Mouse (Mus musculus): ENCODE measurements at regions not wholly inside any gene's neighbourhood (a gene's known extent, or its start where the extent isn't known, plus 50 kb on each side); places are given as distances from the start of the nearest gene placed in this dataset.

DNA sequence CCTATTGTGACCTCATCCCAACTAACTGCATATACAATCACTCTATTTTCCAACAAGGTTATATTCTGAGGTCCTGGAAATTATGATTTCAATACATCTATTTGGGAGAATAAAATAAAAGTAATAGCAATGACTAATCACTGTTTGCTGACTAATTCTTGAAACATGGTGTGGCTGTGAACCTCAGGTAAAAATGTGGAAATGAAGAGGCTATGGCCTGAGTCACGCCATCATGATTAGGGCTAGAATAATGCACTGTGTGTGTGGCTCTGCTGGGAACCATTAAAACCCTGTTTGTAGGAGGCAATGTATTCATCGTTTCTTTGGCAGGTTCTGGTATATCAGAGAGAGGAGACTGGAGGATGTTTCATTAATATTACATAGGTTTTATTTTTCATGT, 179.7 kb upstream of the Mbnl1 start:
- Histone ChIP-seq H3K4me3 (ENCODE audit: insufficient read depth, low read length) (no peak overlapping the region), H3K27ac (ENCODE audit: insufficient read depth, low read length) (no peak overlapping the region), H3K4me1 (ENCODE audit: control insufficient read depth, insufficient read depth, low read length) (no peaks in the 10 kb centered on the region)
- no peak for TF ChIP-seq CTCF (IDR thresholded peaks at IDR 0.05; ENCODE audit: extremely low read depth, insufficient read depth, low read length)
- no peak for TF ChIP-seq POLR2A (IDR thresholded peaks at IDR 0.05; ENCODE audit: extremely low read depth, insufficient read depth, low read length)

DNA sequence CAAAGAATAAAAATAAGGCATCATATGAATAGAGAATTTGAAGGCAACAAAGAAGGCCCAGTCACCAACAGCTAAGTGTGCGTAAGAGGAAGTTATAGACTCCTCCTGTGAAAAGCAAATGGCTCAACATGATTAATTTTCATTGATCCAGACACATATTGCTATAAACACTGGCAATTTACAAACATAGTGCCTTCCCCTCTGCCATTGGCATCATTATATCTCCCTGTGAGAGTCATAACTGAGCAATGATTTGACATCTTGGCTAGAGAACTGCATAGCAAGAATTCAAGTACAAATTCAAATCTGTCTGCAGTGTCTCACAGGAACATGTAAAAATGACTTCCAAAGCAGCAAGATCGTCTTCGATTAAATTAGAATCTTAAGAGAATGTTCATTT, 167.2 kb upstream of the Mbnl1 start:
- Histone ChIP-seq H3K27ac (ENCODE audit: insufficient read depth, low read length) (no peak overlapping the region), H3K4me3 (ENCODE audit: insufficient read depth, low read length) (no peak overlapping the region), H3K4me1 (ENCODE audit: control insufficient read depth, insufficient read depth, low read length) (no peaks in the 10 kb centered on the region)
- TF ChIP-seq CTCF (IDR thresholded peaks at IDR 0.05; ENCODE audit: extremely low read depth, insufficient read depth, low read length) (no peak), POLR2A (IDR thresholded peaks at IDR 0.05; ENCODE audit: extremely low read depth, insufficient read depth, low read length) (no peak)

DNA sequence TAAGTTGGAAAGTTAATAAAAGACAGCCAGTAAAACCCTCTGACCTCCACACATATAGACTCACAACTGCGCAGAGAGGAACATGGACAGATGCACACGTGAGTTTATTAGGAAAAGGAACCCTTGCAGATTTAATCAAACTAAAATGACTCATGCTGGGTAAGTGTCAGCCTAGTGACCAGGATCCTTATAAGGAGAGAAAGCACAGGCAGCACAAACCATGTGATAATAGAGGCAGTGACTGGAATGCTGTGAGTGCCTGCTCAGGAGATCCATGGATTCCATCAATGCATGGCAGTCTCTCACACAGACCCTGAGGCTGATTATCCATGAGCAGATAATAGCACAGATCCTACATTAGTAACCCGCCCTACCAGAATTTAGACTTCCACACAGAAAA, 162.2 kb upstream of the Mbnl1 start:
- TF ChIP-seq POLR2A (IDR thresholded peaks at IDR 0.05; ENCODE audit: extremely low read depth, insufficient read depth, low read length) (no peak), CTCF (IDR thresholded peaks at IDR 0.05; ENCODE audit: extremely low read depth, insufficient read depth, low read length) (no peak)
- Histone ChIP-seq H3K4me1 (ENCODE audit: control insufficient read depth, insufficient read depth, low read length) (no peaks in the 10 kb centered on the region), H3K4me3 (ENCODE audit: insufficient read depth, low read length) (no peak overlapping the region), H3K27ac (ENCODE audit: insufficient read depth, low read length) (no peak overlapping the region)

DNA sequence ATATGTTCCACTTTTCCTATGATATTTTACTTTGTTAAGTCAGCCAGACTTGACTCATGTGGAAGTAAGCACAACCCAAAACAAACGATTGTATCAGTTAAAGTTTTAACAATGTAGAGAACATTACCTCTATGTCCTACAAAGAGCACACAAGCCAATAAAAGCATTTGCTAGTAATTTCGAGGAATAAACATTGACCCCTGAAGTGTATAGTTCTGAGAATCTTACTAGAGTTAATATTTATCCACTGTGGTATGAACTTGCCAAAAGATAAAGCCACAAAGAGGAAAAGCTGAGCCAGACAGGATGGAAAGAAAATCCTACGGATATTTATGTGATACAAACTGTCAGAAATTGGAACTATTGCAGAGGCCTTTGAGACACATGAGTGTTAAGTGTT, 161.5 kb upstream of the Mbnl1 start:
- TF ChIP-seq POLR2A (IDR thresholded peaks at IDR 0.05; ENCODE audit: extremely low read depth, insufficient read depth, low read length) (no peak), CTCF (IDR thresholded peaks at IDR 0.05; ENCODE audit: extremely low read depth, insufficient read depth, low read length) (no peak)
- H3K4me3 ChIP-seq (ENCODE audit: insufficient read depth, low read length): no peak overlapping the region
- H3K4me1 ChIP-seq (ENCODE audit: control insufficient read depth, insufficient read depth, low read length): no peaks in the 10 kb centered on the region
- H3K27ac ChIP-seq (ENCODE audit: insufficient read depth, low read length): no peak overlapping the region

DNA sequence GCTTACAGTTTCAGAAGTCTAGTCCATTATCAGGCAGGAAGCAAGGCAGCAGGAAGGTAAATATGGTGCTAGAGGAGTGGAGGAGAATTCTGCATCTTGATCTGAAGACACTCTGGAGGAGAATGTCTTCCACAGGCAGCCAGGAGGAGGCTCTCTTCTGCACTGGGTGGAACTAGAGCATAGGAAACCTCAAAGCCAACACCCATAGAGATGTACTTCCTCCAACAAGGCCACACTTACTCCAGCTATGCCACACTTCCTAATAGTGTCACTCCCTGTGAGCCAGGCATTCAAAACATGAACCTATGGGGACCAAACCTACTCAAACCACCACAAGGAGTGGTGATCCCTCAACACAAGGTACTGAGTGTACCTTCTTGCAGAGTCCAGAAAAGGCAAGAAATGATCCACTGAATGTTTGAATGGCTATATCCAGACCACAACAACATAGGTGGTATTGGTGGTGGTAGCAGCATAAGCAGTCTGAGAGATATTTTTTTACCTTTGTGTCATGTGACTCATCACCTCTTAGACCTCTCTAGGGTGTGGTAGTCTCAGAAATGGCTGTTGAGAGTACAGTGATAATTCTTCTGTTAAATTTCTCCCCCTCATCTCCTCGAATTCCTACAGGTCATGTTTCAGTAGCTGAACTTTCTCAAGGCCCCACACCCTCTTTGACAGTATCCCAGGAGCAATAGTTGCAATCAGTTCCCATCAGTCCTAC, 152.3 kb upstream of the Mbnl1 start:
- H3K27ac ChIP-seq (ENCODE audit: insufficient read depth, low read length): no peak overlapping the region
- no peak for TF ChIP-seq CTCF (IDR thresholded peaks at IDR 0.05; ENCODE audit: extremely low read depth, insufficient read depth, low read length)
- TF ChIP-seq POLR2A (IDR thresholded peaks at IDR 0.05; ENCODE audit: extremely low read depth, insufficient read depth, low read length): no peak
- H3K4me3 ChIP-seq (ENCODE audit: insufficient read depth, low read length): no peak overlapping the region
- H3K4me1 ChIP-seq (ENCODE audit: control insufficient read depth, insufficient read depth, low read length): no peaks in the 10 kb centered on the region

DNA sequence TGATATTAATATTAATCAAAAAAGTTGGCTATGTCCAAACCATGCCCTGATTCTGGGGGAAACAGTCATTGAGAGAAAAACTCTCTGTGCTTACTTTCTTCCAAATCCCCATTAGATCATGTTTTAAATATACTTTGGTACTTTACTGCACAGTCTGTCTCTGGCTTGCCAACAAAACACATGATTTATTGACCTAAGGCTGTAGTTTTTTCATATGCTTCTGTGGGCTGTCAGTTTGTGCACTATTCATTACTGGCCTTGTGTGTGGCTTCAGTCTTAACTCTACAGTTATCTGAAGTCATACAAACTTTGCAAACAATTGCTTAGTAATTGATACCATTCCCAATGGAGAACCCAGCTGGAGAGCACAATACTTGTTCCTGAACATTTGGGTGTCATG, 149.1 kb upstream of the Mbnl1 start:
- TF ChIP-seq CTCF (IDR thresholded peaks at IDR 0.05; ENCODE audit: extremely low read depth, insufficient read depth, low read length) (no peak), POLR2A (IDR thresholded peaks at IDR 0.05; ENCODE audit: extremely low read depth, insufficient read depth, low read length) (no peak)
- H3K4me3 ChIP-seq (ENCODE audit: insufficient read depth, low read length): no peak overlapping the region
- H3K4me1 ChIP-seq (ENCODE audit: control insufficient read depth, insufficient read depth, low read length): no peaks in the 10 kb centered on the region
- no peak overlapping the region for H3K27ac ChIP-seq (ENCODE audit: insufficient read depth, low read length)

DNA sequence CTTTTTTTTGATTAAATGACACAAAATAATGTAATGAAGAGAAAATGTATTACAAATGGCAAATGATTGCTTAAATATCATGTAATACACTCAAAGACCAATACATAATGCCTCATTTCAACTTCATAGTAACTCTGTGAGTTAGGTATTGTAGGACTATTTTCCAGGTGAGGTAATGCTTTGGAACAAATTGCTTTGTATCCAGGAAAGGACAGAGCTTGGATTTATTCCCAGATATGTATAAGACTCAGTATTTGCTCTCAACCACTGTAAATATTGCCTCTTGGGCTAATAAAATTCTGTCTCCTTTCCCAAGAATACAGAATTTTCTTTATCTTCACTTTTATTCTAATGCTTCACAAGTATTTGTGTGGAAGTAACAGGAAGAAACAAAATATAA, 148.2 kb upstream of the Mbnl1 start:
- TF ChIP-seq POLR2A (IDR thresholded peaks at IDR 0.05; ENCODE audit: extremely low read depth, insufficient read depth, low read length): no peak
- TF ChIP-seq CTCF (IDR thresholded peaks at IDR 0.05; ENCODE audit: extremely low read depth, insufficient read depth, low read length): no peak
- Histone ChIP-seq H3K27ac (ENCODE audit: insufficient read depth, low read length) (no peak overlapping the region), H3K4me1 (ENCODE audit: control insufficient read depth, insufficient read depth, low read length) (no peaks in the 10 kb centered on the region), H3K4me3 (ENCODE audit: insufficient read depth, low read length) (no peak overlapping the region)

DNA sequence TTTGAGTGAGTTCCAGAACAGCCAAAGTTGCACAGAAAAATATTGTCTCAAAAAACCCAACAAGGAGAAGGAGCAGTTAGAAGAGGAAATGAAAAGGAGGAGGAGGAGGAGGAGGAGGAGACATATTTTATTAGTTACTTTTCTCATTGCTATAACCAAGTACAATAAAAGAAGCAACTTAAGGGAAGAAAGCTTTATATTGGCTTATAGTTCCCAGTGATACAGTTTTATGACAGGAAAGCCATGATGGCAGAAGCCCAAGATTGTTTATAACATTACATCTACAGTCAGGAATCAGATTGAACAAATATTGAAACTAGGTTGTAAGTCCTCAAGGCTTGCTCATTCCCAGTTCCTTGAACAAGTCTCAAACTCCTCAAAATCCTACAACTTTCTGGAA, 147.7 kb upstream of the Mbnl1 start:
- TF ChIP-seq CTCF (IDR thresholded peaks at IDR 0.05; ENCODE audit: extremely low read depth, insufficient read depth, low read length) (no peak), POLR2A (IDR thresholded peaks at IDR 0.05; ENCODE audit: extremely low read depth, insufficient read depth, low read length) (no peak)
- Histone ChIP-seq H3K4me1 (ENCODE audit: control insufficient read depth, insufficient read depth, low read length) (no peaks in the 10 kb centered on the region), H3K27ac (ENCODE audit: insufficient read depth, low read length) (no peak overlapping the region), H3K4me3 (ENCODE audit: insufficient read depth, low read length) (no peak overlapping the region)

DNA sequence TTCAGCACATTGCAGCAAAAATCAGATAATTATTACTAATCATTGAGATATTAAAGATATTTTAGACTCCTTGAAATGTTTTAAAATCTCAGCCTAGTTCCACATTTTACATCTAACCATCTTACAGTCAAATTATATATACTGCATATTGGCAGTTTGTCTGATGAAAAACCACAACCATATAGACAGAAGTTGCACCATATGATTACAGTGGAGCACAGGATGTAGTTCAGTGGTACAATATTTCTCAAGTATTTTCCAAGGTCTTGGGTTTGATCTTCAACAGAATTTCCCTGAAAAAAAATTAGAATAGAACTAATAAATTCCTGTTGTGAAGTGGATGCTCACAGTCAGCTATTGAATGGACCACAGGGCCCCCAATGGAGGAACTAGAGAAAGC, 140.2 kb upstream of the Mbnl1 start:
- Histone ChIP-seq H3K4me3 (ENCODE audit: insufficient read depth, low read length) (no peak overlapping the region), H3K4me1 (ENCODE audit: control insufficient read depth, insufficient read depth, low read length) (no peaks in the 10 kb centered on the region), H3K27ac (ENCODE audit: insufficient read depth, low read length) (no peak overlapping the region)
- no peak for TF ChIP-seq POLR2A (IDR thresholded peaks at IDR 0.05; ENCODE audit: extremely low read depth, insufficient read depth, low read length)
- TF ChIP-seq CTCF (IDR thresholded peaks at IDR 0.05; ENCODE audit: extremely low read depth, insufficient read depth, low read length): no peak

DNA sequence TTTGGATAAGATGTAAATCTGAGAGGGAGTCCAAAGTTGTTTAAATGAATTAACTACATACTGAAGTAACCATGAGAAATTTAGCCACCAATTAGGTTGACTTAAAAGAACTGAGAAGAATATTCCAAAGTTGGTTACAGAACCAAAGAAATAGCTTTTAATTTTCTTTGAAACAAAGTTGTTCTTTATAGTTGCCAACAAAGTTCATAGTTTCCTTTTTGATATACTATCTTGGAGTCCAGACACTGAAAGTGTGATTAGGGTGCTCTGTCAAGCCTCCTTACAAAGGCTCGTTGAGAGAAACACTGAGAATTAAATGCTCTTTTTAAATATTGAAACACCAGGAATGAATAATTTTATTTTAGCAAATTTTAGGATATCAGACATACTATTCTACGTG, 139.0 kb upstream of the Mbnl1 start:
- no peak for TF ChIP-seq CTCF (IDR thresholded peaks at IDR 0.05; ENCODE audit: extremely low read depth, insufficient read depth, low read length)
- TF ChIP-seq POLR2A (IDR thresholded peaks at IDR 0.05; ENCODE audit: extremely low read depth, insufficient read depth, low read length): no peak
- H3K4me1 ChIP-seq (ENCODE audit: control insufficient read depth, insufficient read depth, low read length): no peaks in the 10 kb centered on the region
- H3K4me3 ChIP-seq (ENCODE audit: insufficient read depth, low read length): no peak overlapping the region
- H3K27ac ChIP-seq (ENCODE audit: insufficient read depth, low read length): no peak overlapping the region

Data from cortical plate, adult 2 months (tissue).